Comparison of ENCODE assay signal across 22 mouse cellular contexts in genomic region chr1:156271654-156272053, GRCm38 (mm10). TPM values are rescaled to one million over a fixed set of nuclear protein-coding genes. Genes with fewer than 3 reads are reported as not detected.
DNase-seq lines count a peak whose midpoint lies in the region; ATAC-seq and TF ChIP-seq lines count a peak whose summit lies in the region.
"Had no signal": no experiment of that assay in that cellular context is flagged by ENCODE, and none has a peak within 500 bp of the region (broad histone marks: within the 10 kb centered on the region; RNA-seq: fewer than 3 reads in every experiment).

No protein-coding gene starts in this region.

- no peak overlapping the region for H3K9ac ChIP-seq in hindbrain, embryonic 14.5 days
- H3K9ac ChIP-seq in hindbrain, embryonic 12.5 days = no peak overlapping the region
- H3K9ac ChIP-seq in midbrain, embryonic 16.5 days (ENCODE audit: low read depth, low read length) = no peak overlapping the region
- H3K9ac ChIP-seq: kidney, embryonic 15.5 days; limb, embryonic 13.5 days; liver, embryonic 12.5 days; neural tube, embryonic 15.5 days; stomach, embryonic 15.5 days had no signal

- DNase-seq in embryo, embryonic 11 days = peak; percentile 21
- DNase-seq in embryo, embryonic 9.5 days (ENCODE audit: extremely low spot score) = no peak
- peak; percentile 53 for DNase-seq in hindbrain, embryonic 14.5 days (ENCODE audit: low spot score)
- DNase-seq in brain, embryonic 14.5 days (ENCODE audit: low read depth) = peak; percentile 70
- DNase-seq in urinary bladder, postnatal 4 days (ENCODE audit: low spot score in 2 of 2) = no peak
- DNase-seq: adrenal gland, postnatal 10 days; cerebellum, adult 9-10 months; gastrocnemius, postnatal 36 days; kidney, adult 11 months; kidney, postnatal 36 days; layer of hippocampus, postnatal 36 days; lung, adult 18-20 months; lung, postnatal 10 days; thymus, postnatal 36 days had no signal

- no peak overlapping the region for H3K4me2 ChIP-seq in hindbrain, embryonic 14.5 days (replicated peaks)
- H3K4me2 ChIP-seq in hindbrain, embryonic 12.5 days (replicated peaks) = no peak overlapping the region
- 0 out of 2 replicates have a peak overlapping the region, but pooled peaks have one; percentile 13 for H3K4me2 ChIP-seq in midbrain, embryonic 16.5 days (ENCODE audit: low read length)
- H3K4me2 ChIP-seq: kidney, embryonic 15.5 days; limb, embryonic 13.5 days; liver, embryonic 12.5 days; neural tube, embryonic 15.5 days; stomach, embryonic 15.5 days had no signal

- H3K27me3 ChIP-seq in hindbrain, embryonic 14.5 days (ENCODE audit: control insufficient read depth, insufficient read depth, low read length) = no peaks in the 10 kb centered on the region
- H3K27me3 ChIP-seq in hindbrain, embryonic 12.5 days = peaks cover 2% of the 10 kb centered on the region; the same call in 1 of the 2 replicates
- H3K27me3 ChIP-seq in midbrain, embryonic 16.5 days (ENCODE audit: control insufficient read depth, insufficient read depth, low read depth, low read length) = no peaks in the 10 kb centered on the region
- H3K27me3 ChIP-seq: limb, embryonic 13.5 days; liver, embryonic 12.5 days; neural tube, embryonic 15.5 days; stomach, embryonic 15.5 days had no signal

- WGBS in hindbrain, embryonic 14.5 days = 35% methylated on average over 5 of the region's 5 CpGs
- WGBS in hindbrain, embryonic 12.5 days = 55% methylated on average over 5 of the region's 5 CpGs
- 25% methylated on average over 5 of the region's 5 CpGs for WGBS in midbrain, embryonic 16.5 days

- no peak for TF ChIP-seq CTCF in brain, embryonic 14.5 days (IDR thresholded peaks at IDR 0.05; ENCODE audit: borderline replicate concordance, extremely low read depth, insufficient read depth, insufficient read length)

- no peaks in the 10 kb centered on the region for H3K36me3 ChIP-seq in hindbrain, embryonic 14.5 days (replicated peaks; ENCODE audit: control insufficient read depth, insufficient read depth)
- H3K36me3 ChIP-seq in hindbrain, embryonic 12.5 days = no peaks in the 10 kb centered on the region
- no peaks in the 10 kb centered on the region for H3K36me3 ChIP-seq in midbrain, embryonic 16.5 days (ENCODE audit: control insufficient read depth, insufficient read depth, low read length)
- H3K36me3 ChIP-seq: kidney, embryonic 15.5 days; limb, embryonic 13.5 days; liver, embryonic 12.5 days; neural tube, embryonic 15.5 days; stomach, embryonic 15.5 days had no signal

- H3K4me3 ChIP-seq in hindbrain, embryonic 14.5 days (replicated peaks; ENCODE audit: low read length) = no peak overlapping the region
- no peak overlapping the region for H3K4me3 ChIP-seq in hindbrain, embryonic 12.5 days
- H3K4me3 ChIP-seq in midbrain, embryonic 16.5 days (ENCODE audit: low read depth, low read length) = no peak overlapping the region
- H3K4me3 ChIP-seq: kidney, embryonic 15.5 days; limb, embryonic 13.5 days; liver, embryonic 12.5 days; neural tube, embryonic 15.5 days; stomach, embryonic 15.5 days had no signal

- H3K27ac ChIP-seq in hindbrain, embryonic 14.5 days = peak overlapping the region; percentile 43; the same call in 1 of the 2 replicates
- H3K27ac ChIP-seq in hindbrain, embryonic 12.5 days = no peak overlapping the region
- H3K27ac ChIP-seq in midbrain, embryonic 16.5 days (ENCODE audit: low read length) = peak overlapping the region; percentile 57
- H3K27ac ChIP-seq: kidney, embryonic 15.5 days; limb, embryonic 13.5 days; liver, embryonic 12.5 days; neural tube, embryonic 15.5 days; stomach, embryonic 15.5 days had no signal

- TF ChIP-seq POLR2A in brain, embryonic 14.5 days (IDR thresholded peaks at IDR 0.05; ENCODE audit: borderline replicate concordance, extremely low read depth, insufficient read depth, insufficient read length, poor library complexity, severe bottlenecking) = no peak

- no peak for ATAC-seq in hindbrain, embryonic 14.5 days (ENCODE audit: low FRiP score)
- ATAC-seq in hindbrain, embryonic 12.5 days (ENCODE audit: low FRiP score) = no peak
- peak; percentile 78 for ATAC-seq in midbrain, embryonic 16.5 days
- ATAC-seq: liver, embryonic 12.5 days had no signal

- no peaks in the 10 kb centered on the region for H3K9me3 ChIP-seq in hindbrain, embryonic 14.5 days (ENCODE audit: control insufficient read depth, low read length)
- no peaks in the 10 kb centered on the region for H3K9me3 ChIP-seq in hindbrain, embryonic 12.5 days (replicated peaks)
- H3K9me3 ChIP-seq in midbrain, embryonic 16.5 days (replicated peaks; ENCODE audit: control insufficient read depth, low read length, poor library complexity, severe bottlenecking) = no peaks in the 10 kb centered on the region
- H3K9me3 ChIP-seq: kidney, embryonic 15.5 days; limb, embryonic 13.5 days; liver, embryonic 12.5 days; neural tube, embryonic 15.5 days; stomach, embryonic 15.5 days had no signal

- no peaks in the 10 kb centered on the region for H3K4me1 ChIP-seq in hindbrain, embryonic 14.5 days (replicated peaks; ENCODE audit: control insufficient read depth, insufficient read depth, low read length)
- 0 out of 2 replicates have a peak, but pooled peaks cover 4% of the 10 kb centered on the region for H3K4me1 ChIP-seq in hindbrain, embryonic 12.5 days
- H3K4me1 ChIP-seq in midbrain, embryonic 16.5 days (ENCODE audit: control insufficient read depth, insufficient read depth, low read length) = peaks cover 12% of the 10 kb centered on the region; the same call in 1 of the 2 replicates
- H3K4me1 ChIP-seq: kidney, embryonic 15.5 days; liver, embryonic 12.5 days; neural tube, embryonic 15.5 days; stomach, embryonic 15.5 days had no signal

RNA-seq across cellular contexts. Expression of gene Tdrd5, which starts 31.8 kb away (rescaled TPM):
- polyA plus RNA-seq in hindbrain, embryonic 14.5 days (2014; fragmentation: Nextera tagmentation; extraction: Ambion mirVana) = 0.92 and 1.8 TPM in 2 replicates
- 0.16 and 0.34 TPM in 2 replicates for polyA plus RNA-seq in hindbrain, embryonic 12.5 days (2016; fragmentation: Nextera tagmentation; extraction: Ambion mirVana)
- 0.91 and 1.1 TPM in 2 replicates for polyA plus RNA-seq in brain, embryonic 14.5 days (2012; rRNA removed)
- 0.96 and 1.0 TPM in 2 replicates for polyA plus RNA-seq in midbrain, embryonic 16.5 days (2015; fragmentation: Nextera tagmentation; extraction: Ambion mirVana)

RNA-seq across cellular contexts. Expression of gene Nphs2, which starts 38.9 kb away (rescaled TPM):
- polyA plus RNA-seq in hindbrain, embryonic 14.5 days (2014; fragmentation: Nextera tagmentation; extraction: Ambion mirVana) = 0.08 and 0.35 TPM in 2 replicates
- polyA plus RNA-seq in hindbrain, embryonic 12.5 days (2016; fragmentation: Nextera tagmentation; extraction: Ambion mirVana) = 0.10 TPM in 1 of 2 replicates, not detected in the other
- polyA plus RNA-seq in brain, embryonic 14.5 days (2012; rRNA removed) = 0.05 TPM in 2 replicates
- 0.68 and 0.70 TPM in 2 replicates for polyA plus RNA-seq in midbrain, embryonic 16.5 days (2015; fragmentation: Nextera tagmentation; extraction: Ambion mirVana)
- polyA plus RNA-seq: heart, embryonic 14.5 days; limb, embryonic 13.5 days; liver, embryonic 12.5 days had no signal

Comparison
In these comparisons a context has a peak if more than half of its experiments do, and no peak if none do; other contexts are left out.
1. DNase-seq: peak in embryo, embryonic 11 days (single experiment), hindbrain, embryonic 14.5 days (single experiment) and brain, embryonic 14.5 days (single experiment); none in embryo, embryonic 9.5 days (single experiment) and urinary bladder, postnatal 4 days (0 of 2).